Mouse (Mus musculus) ES-CJ7 (cell line): ENCODE measurements around the gene Galnt4.

ENCODE experiments used
- DNase-seq: peaks from one replicate; pipeline ENCODE4 v3.0.0; 2011; ENCODE audit warnings: low read depth, low spot score

The Galnt4 gene

DNA sequence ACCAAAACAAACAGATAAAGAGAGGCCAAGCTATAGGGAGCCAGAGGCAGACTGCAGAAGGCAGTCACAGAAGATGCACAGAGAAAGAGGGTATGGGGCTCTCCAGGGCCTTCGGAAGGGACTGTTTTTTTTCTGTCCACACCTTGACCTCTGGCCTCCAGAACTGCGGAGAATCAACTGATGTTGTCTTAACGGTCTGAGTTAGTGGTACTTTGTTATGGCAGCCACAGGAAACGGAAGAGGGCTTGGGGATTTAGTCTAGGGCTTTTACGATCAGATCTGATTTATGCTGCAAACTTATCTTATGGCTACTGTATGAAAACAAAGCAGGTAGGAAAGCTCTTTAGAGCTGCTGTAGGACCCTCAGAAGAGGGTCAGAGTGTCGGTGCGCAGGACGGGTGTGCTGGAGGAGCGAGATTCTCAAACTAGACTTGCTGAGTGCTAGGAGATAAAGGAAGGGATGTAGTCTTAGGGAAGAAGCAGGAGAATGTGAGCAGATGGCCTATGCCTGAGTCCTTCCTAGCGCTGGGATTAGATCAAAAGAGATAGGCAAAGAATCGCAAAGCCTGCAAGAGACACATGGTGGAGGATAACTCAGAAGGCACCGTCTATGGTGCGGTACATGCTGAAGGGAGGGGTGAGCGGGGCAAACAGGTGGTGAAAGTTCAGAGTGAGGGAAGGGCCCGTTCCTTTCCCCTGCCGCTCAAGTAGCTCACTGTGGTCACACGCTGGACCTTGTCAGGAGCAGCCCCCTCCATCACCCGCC, 7.7 kb downstream of the Galnt4 start:
- DNase-seq = peak; percentile 22

DNA sequence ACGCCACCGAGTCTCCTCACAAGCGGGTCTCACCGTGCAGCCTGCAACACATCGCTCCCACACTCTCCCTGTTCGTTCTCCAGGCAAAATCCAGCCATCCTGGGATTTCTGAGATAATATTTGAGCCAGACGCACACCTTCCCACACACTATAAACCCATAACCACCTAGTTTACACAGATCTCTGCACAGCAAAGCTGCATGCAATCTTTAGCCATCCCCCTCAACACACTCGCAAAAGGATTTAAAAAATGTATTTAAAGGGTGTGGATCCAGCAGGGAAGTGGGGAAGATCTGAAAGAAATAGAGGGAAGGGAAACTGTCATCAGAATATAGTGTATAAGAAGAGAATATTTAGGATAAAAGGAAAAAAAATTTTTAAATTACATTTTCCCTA, 8.3 kb downstream of the Galnt4 start:
- DNase-seq = no peak

DNA sequence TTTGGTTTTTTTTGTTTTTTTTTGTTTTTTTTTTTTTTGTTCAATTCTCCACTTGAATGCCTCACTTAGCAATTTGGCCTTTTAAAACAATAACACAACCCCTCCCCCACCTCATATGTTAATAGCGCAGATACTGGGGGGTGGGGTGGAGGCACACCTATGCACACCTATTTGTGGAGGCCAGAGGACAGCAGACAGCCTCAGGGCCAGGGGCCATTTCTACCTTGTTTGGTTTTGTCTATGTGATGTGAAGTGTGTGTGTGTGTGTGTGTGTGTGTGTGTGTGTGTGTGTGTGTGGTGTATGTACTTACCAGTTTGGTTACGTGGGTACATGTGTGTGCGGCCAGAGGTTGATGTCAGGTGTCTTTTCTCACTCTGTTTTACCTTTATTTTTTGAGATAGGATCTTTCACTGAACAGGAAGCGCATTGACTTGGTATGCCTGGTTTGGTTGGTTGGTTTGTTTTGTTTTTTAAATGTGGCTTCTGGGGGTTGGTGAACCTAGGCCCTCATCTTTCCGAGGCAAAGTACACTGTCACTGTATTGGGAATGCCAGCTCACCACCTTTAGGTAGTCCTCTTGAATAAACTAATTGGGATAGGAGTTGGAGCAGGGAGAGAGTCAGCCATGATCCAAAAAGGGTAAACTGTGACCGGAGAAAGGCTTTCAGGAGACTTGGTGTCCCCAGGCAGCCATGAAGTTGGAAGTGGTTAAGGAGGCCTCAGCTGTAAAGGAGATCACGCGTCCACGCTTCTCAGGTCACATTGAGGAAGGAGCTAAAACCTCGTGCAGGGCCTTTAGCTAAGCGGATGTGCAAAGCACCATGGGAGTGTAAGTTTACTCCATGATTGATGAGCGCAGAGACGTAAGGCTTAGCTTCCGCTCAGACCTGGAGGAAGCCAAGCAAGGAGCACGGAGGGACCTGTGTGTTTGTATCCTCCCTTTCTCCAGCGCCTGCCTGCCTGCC, 9.0 kb downstream of the Galnt4 start:
- DNase-seq = peak; percentile 17

DNA sequence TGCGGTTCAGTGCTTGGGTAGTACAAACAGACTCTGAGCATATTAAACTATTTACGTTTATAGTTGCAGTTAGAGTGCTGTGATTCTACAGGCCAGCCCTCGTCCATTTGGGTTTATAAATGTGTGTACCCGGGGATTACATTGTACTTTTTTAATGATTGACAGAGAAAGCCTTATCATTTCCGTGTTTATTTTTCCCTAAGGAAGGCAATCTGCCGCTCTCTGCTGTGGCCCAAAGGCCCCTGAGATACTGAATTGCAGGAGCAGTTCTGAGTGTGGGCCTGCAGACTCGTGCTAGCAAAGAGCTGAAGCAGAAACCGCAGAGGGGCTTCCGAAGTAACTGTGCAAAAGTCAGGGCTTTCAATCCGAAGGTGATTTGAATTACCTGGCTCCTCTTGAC, 9.9 kb downstream of the Galnt4 start:
- DNase-seq = no peak

DNA sequence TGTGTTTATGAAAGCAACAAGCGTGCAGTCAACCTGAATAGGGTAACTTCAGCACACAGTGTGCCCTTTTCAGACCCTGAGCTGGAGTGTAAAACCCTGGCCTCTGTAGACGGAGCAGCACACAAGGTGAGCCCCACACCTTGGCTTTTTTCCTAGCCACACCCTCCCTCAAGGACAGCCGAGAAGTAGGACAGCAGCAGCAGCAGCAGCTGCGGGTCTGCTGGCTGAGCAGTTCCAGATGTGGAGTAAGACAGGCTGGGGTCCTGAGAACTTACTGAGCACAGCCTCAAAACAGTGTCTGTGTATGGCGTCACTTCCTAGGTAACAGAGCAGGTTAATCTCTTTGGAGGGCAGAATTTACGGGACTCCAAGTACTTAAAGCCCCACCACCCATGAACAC, 10.7 kb downstream of the Galnt4 start:
- DNase-seq = peak; percentile 29

DNA sequence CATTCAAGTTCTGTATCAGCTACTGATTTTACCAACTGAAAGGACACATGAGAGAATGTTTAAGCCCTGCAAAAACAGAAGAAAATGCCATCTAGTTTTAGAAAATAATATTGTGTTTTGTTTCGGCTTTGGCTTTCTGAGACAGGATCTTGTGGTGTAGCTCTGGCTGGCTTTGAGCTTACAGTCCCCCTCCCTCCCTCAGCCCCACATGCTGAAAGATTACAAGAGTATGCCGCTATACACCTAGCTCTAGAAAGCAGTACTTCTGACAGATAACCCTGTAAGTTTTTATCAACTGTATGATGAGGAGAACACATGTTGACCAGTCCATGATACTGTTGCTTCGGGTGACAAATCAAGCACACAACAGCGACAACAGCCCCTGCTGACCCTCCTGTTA, 11.5 kb downstream of the Galnt4 start:
- DNase-seq = no peak

DNA sequence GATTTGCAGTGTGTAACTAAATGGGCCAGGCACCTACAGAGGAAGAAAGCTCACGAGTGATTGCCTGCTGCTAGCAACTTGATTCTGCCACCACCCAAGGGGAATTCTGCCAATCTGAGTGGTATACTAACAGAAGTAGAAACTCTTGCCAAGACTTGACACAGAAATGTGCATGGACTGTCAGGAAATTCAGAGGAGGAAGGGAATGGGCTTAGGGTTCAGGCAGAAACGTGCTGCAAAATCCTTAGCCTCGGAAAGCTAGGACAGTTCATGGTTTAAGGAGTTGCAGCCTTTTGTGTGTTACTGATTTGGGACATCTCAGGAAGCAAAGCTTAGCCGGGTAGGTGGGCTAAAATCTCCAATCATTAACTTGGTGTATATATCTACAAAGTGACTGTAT, 18.3 kb downstream of the Galnt4 start, which contains the start of gene Phxr2:
TSS of gene Phxr2 (minus strand) at position 101 of the 400 bp plus-strand sequence.
- no peak for DNase-seq

DNA sequence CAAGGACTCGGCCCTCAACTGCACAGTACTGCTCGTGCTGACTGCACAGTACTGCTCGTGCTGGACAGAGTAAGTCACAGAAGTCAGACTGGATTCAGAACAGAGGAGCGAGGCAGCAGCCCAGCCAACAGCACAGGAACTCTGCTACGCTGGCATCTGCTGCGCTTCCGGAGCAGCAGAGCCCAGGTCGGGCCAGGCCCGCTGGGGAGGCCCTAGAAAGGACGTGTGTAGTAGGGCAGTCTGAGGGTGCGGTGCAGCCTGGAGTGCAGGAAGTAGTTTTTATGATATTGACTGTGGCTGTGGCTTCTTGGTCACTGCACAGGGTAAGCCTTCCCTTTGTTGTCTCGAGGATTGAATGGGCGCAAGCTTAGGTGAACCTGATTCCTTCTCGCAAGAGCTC, 19.0 kb downstream of the Galnt4 start:
- DNase-seq = no peak

DNA sequence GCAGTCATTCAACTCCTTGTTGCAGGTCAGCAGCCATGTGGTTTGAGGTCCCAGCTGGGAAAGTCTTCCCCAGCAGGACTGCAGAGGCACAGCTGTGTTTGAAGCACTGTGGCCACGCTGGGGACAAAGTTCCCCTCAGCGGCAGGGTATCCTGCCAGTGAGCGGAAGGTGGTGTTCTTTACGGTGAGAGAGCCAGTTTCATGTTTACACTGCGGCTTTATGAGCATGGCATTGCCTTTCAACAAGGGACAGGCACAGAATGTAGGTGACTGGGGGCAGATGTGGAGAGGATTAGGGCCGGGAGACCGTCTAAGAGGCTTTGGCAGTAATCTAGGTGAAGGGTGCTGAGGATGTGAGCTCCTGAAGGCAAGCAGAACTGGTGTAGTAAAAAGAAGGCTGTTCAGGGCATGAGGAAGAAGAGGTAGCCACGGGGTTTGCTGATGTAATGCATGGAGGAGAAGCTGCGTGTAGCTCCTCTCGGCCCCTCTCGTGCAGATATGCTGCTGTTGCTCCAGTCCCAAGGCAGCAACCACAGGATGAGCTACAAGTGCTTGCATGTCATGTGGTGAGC, 19.8 kb downstream of the Galnt4 start:
- DNase-seq = no peak

DNA sequence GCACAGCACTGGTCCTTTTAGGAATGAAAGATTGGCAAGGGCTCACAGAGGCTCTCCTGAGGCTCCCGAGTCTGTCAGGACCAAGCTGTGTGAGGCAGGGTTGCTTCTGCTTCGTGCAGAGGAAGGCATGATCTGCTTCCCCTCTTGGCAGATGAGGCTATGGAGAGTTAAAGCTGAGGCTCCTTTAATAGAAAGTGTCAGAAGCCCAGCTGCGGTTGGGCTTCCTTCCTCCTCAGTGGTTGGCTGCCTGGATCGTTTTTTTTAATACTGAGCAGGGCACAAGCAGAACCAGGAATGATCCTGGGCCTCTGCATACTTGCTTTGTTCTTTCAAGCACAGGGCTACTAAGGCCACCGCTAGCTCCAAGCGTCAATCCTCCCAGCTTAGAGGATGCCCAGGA, 22.7 kb downstream of the Galnt4 start:
- DNase-seq = no peak

DNA sequence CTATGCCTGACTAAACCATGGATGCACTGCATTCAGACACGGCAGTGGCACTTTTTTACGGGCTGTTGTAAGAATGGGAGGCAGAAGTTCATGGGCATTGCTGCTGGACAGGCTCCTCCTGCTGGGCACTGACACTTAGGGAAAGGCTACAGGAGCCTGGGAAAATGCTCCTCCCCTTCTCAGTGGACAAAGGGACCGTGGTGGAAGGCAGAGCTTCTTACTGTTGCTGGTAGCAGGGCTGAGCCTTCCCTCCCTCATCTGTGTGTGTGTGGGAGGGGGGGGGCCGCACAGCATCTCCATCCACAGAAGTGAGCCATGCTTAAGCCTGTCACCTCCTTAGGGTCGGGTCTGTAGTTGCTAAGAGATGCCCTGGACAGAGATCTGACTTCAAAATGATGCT, 23.3 kb downstream of the Galnt4 start:
- no peak for DNase-seq

DNA sequence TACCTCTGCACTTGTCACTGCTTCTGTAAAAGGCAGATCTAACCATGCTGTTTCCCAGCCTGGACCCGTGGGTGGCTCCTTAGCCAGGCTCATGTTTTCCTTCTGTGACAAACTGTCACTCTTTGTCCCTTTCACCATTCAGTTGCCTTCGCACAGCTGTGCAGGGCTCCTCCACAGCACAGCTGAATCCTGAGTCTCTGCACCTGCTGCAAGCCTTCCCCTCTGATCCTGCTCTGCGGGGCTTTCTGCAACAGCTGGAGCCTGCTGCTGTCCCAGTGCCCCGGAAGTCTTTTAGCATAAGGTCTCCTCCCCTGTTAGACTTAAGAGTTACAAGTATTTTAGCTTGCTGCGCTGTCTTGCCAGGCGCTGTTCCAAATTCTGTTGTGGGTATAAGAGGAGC, 24.2 kb downstream of the Galnt4 start:
- DNase-seq = no peak

DNA sequence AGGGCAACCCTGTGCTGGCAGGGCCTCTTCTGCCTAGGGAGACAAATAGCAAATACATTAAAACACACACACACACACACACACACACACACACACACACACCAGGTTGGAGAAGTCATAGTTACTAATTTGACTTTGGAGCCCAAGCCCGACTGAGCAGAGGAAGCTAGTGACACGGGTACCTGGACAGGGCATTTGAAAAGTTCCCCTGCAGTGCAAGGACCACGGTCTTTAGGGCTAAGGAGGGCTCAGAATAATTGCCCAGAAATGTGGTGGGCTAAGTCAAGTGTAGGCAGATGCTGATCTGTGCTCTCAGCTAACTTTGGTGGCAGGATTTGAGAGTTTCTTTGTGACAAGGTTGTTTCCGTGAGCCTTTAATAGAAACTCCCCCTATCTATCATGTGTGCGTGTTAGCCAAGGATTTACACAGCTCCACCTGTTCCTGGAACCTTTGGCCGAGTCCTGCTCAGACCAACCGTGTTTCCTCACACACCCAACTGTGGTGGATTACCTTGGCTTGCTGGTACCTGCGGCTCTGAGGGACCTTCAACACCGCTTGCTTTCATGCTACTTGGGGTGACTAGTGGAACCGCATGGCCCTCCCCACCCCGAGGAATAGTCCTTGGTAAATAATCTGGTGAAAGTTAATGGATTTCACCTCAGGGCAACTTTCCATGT, 24.8 kb downstream of the Galnt4 start:
- no peak for DNase-seq

DNA sequence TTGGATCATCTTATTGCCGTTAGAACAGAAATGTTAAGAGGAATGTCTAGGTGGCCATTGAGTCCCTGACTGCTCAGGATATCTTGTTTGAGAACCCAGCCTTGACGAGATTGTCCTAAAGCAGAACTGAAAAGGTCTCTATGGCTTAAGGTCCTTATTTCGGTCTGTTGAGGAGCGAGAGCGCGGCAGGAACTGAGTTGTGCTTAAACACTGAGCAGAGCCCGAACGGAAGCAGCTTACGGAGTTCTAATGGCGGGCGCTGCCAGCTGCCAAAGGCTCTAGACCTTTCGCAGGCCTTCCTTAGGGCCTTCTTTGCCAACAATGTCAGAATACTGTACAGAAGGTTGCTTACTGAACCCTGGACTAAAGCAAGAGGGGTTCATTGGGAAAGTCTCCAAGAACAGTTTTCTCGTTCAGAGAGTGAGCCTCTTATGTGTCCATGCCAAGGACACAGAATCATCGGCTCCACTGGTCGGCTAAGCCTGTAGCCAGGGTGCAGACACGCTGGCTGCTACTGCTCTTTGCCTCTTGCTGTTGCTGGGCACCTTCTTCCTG, 25.4 kb downstream of the Galnt4 start:
- no peak for DNase-seq

DNA sequence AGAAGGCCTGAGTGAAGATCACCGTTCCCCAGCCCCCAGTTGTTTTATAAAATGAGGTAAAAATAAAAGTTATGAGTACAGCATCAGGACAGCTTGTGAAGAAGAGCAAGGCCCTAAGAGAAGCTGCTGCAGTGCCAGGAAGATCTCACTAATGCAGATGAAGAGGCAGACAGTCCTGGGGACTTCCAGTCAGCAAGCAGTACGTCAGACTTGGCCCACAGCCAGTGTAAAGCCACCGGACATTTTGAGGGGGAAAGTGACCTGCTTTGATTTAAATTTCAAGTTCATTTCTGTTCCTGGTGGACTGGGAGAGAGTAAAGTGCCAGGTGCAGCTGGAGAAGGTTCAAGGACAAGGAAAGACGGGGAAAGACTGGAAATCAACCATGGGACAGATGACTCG, 28.4 kb downstream of the Galnt4 start:
- DNase-seq = no peak

DNA sequence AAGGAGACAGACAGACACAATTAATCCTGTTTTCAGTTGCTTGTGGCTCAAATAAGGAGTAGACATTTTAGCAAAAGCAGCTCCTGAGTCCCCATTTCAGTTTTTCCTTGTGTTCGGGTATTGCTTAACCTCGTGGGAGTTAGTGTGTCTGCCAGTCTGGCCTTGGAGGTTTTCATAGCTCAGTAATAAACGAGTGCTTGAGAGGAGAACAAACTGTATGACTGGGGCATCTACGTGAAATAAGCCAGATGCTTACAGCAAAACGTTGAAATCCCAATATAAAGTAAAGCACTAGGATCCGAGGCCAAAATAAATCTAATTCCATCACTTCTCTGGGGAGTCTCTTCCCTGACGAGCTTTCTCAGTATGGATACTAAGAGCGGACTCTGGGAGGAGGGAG, 37.7 kb downstream of the Galnt4 start:
- DNase-seq = no peak

DNA sequence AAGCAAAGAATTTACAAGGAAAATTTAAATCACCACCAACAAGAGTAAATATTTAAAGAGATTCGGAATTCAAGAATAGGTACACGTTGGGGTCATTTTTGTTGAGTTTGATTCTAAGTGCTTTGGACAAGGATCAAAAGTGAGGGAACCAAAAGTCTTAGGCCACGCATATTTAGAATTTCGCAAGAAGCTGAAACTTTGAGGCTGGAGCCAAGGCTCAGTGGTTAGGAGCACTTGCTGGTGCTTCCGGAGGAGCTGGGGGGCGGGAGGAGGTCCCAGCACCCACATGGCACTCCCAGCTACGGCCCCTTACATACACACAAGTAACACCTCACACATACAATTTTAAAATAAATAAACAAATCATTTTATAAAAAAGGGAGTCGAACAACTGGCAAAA, 38.6 kb downstream of the Galnt4 start:
- DNase-seq = no peak

DNA sequence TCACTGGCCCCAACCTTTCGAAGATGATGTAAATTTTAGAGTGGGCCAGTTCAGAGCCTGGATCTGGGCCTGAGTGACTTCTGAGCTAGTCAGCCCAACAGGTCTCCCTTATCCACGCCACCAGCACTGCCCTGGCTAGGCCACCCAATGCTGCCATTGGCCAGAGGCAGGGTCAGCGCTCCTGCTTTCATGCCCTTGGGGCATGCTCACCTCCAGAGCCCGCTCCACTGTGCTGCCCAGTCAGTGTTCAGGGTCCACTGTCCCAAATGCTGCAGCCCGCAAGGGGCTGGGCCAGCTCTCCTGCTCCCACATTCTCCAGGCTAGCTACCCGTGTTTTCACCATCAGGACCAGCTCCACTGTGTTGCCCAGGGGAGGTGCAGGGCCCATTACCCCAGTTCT, 42.1 kb downstream of the Galnt4 start:
- DNase-seq = no peak

DNA sequence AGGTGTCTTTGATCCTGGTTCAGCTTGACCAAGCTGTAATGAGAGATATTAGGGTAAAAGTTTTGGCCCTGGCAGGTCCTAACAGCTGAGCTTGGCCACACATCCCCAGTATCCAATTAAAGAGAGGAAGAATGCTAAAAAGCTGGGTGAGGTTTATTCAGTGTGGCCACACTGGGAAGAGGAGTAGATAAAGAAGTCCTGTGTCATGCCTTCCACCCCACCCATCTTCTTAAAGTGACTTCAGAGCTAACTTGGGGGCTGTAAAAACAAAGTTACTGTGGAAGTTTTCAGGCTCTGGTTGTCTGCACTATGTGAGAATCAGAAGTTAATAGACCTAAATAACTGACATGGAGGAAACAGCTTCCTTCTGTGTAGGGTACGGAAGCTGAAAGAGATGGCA, 43.6 kb downstream of the Galnt4 start:
- DNase-seq = no peak

DNA sequence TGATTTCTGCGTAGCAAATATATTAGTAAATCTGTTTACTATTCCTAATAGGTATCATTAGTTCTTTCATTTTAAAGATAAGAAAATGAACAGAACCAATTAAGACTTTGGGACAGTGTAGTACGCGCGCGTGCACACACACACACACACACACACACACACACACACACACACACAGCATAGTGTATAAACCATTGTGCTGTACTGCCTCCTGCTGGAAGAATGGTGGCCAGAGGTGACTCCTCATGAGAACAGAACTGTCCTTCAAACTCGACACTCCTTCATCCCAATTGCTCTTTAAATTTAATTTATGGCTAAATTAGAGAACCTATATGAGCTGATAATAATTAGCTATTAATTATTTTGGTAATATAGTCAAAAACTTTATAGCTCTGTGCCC, 44.1 kb downstream of the Galnt4 start:
- no peak for DNase-seq

DNA sequence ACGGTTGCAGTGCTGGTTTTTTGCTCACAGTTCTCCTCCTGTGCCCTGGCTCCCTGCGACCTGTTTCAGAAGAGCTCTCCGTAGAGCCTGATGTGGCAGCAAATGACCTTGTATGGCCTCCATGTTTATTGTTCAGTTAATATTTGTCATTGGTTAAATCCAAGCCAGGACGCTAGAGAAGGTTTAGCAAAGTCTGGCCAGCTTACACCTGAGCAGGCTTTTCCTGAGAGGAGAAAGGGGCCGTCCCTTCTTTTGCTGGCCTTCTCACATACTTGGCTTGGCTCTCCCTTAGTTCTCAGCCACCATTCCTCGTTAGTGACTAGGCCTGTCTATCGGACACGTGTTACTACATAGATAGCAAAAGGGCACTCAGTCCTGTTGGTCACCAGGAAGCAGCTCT, 46.7 kb downstream of the Galnt4 start:
- DNase-seq = no peak

DNA sequence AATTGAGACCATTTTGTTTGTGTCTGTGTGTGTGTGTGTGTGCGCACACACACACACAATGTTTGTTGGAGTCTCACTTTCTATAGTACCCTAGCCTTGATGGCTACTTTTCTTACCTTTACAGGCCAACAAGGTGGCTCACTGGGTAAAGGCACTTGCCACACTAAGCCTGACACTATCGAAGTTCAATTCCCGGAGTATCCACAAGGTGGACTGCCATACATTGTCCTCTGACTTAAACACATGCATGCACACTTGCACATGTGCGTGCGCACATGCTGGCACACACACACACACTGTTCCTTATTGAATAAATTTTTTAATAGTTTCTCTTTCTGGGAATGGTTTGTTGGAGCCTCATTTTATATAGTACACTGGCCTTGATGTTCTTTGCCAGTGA, 48.8 kb downstream of the Galnt4 start:
- DNase-seq = peak; percentile 38
